Mouse (Mus musculus): ENCODE results near the gene Galnt3.

DNA sequence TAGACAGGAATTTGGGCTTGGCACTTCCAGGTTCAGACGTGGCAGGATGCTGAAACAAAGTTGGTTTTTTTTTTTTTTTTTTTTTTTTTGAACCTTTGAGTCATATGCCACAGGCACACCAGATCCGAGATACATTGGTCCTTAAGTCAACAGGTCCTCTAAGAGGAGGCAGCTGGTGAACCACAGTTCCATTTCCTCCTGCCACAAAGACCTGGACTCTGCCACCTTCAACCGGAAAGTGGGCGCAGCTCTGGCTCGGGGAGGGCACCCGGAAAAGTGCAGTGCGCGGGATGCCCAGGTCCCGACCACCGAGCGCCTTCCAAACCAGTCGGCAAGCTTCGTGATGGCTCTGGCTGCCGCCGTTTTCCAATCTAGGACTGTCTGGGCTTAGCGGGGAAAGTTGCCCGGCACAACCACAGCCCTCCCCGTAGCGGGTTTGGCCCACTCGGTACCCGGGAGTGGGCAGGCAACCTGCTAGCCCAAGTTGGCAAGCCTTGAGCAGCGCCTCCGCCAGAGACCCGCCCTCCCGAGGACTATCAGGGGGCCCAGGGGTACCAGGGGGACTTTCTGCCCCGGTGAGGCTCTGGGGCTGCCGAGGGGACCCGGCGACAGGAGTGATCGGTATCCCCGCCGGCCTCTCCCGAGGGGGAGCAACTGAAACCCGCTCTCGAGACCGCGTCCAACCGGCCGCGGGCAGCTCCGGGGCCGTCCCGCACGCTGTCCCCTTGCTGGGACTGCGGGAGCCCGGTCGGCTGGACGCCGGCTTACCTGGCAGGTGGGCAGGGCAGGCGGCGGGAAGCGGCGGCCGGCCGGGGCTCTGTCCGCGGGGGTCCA, 821 bp downstream of the Galnt3 start:
- no peak for TF ChIP-seq CTCF (IDR thresholded peaks at IDR 0.05; ENCODE audit: insufficient read depth, low read length)
- no peak for TF ChIP-seq POLR2A (IDR thresholded peaks at IDR 0.05; ENCODE audit: borderline replicate concordance, extremely low read depth, low read depth, low read length)
